Mouse (Mus musculus): ENCODE data around the gene Tmx1. TPM values are rescaled to one million over a fixed set of nuclear protein-coding genes. Genes with fewer than 3 reads are reported as not detected.

Tmx1 gene
- 73.9 and 78.1 TPM in 2 replicates for polyA plus RNA-seq (2014; fragmentation: Nextera tagmentation; extraction: Ambion mirVana)

DNA sequence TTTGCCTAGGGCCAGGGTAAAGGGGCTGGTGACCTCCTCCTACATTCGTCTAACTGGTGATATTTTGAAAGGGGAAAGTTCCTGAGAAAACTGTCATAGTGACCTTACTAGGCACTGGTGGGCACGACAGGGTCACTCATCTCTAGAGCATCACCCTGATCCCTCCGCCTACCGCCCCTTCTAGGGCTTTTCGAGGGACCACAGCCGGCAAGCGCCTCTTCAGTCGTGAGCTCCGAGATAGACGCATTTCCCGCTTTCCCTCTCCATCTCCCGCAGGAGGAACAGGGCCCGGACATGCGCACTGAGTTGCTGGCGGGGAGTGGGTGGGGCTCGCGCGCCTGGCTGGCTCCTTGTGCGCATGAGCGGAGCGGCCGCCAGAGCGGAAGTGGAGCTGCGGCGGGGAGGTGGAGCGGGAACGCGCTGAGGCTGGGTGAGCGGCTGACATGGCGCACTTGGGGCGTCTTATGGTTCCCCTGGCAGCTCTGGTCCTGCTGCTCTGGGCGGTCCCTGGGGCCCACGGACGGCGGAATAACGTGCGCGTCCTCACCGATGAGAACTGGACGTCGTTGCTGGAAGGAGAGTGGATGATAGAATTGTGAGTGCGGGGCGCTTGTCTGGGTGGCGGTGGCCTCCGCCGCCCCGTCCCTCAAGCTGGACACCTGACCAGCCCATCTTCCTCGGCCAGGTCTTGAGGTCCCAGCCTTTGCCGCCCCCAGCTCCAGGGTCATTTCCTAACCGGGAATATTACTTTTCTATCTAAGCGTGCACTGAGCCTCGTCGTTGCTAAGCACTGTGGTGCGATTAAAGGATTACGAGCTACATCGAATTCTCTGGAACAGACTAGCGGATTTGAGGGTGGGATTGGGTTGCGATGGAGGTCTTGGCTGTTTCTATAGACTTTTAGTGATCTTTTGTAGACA, at the start of gene Tmx1:
Gene Tmx1 (plus strand): TSS at position 370 of the 920 bp plus-strand sequence.
- H3K9ac ChIP-seq (ENCODE audit: low read depth, low read length): peak within 1 kb of the TSS; percentile 90
- H3K4me2 ChIP-seq (ENCODE audit: low read depth, low read length): peak within 1 kb of the TSS; percentile 54
- H3K9me3 ChIP-seq (ENCODE audit: control insufficient read depth, low read length): no peaks in the 10 kb centered on the region
- peak within 1 kb of the TSS; percentile 29; the same call in 1 of the 2 replicates for H3K27ac ChIP-seq (replicated peaks; ENCODE audit: low read depth, low read length)
- no peaks in the 10 kb centered on the region for H3K27me3 ChIP-seq (replicated peaks; ENCODE audit: control insufficient read depth, insufficient read depth, low read length)
- H3K36me3 ChIP-seq (ENCODE audit: control insufficient read depth, insufficient read depth, low read length): peaks cover 14% of the 10 kb centered on the region
- H3K4me3 ChIP-seq (ENCODE audit: low read depth, low read length): peak within 1 kb of the TSS; percentile 94
- peaks cover 13% of the 10 kb centered on the region for H3K4me1 ChIP-seq (ENCODE audit: control insufficient read depth, insufficient read depth, low read length)
- under 1% methylated on average over 42 of the region's 58 CpGs for WGBS
- DNase-seq (ENCODE audit: low spot score): peak; percentile 96
- peak; percentile 98 for ATAC-seq (ENCODE audit: low read depth)

DNA sequence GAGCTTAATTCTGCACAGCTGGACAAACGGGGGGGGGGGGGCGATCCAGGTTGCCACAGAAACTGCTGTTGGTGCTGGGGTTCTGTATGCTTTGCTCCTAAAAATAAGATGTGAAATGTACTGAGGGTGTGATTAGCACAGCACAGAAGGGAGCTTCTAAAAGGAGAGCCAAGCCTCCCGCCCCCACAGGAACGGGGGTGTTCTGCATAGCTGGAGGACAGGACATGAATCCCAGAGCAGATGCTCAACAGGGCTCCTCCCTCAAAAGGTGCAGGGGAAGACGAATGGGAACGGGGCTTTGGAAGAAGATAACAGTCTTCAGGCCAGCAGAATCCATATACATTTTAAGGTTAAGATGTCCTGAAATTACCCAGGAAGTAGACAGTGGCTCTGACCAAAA, 48.6 kb upstream of the Tmx1 start:
- no peaks in the 10 kb centered on the region for H3K9me3 ChIP-seq (ENCODE audit: control insufficient read depth, low read length)
- no peaks in the 10 kb centered on the region for H3K36me3 ChIP-seq (ENCODE audit: control insufficient read depth, insufficient read depth, low read length)
- no peak for DNase-seq (ENCODE audit: low spot score)
- no peak overlapping the region for H3K9ac ChIP-seq (ENCODE audit: low read depth, low read length)
- no peaks in the 10 kb centered on the region for H3K27me3 ChIP-seq (replicated peaks; ENCODE audit: control insufficient read depth, insufficient read depth, low read length)
- ATAC-seq (ENCODE audit: low read depth): no peak
- H3K4me3 ChIP-seq (ENCODE audit: low read depth, low read length): no peak overlapping the region
- WGBS: 64% methylated on average over 6 of the region's 6 CpGs
- H3K4me2 ChIP-seq (ENCODE audit: low read depth, low read length): no peak overlapping the region
- no peaks in the 10 kb centered on the region for H3K4me1 ChIP-seq (ENCODE audit: control insufficient read depth, insufficient read depth, low read length)
- H3K27ac ChIP-seq (replicated peaks; ENCODE audit: low read depth, low read length): no peak overlapping the region

DNA sequence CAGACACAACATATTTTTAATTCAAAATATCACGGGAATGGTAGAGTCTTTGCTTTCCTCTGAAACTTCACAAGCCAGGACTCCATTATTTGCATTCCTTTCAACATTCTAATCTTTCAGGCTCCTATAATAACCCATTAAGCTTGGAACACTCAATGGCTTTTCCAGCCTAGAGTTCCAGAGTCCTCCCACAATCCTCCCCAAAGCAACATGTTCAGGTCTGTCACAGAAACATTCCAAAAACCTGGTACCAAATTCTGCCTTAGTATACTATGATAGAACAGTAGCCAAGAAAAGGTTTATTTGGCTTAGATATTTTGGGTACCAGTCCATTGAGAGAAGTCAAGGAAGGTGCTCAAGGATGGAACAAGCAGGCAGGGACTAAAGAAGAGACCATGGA, 44.5 kb upstream of the Tmx1 start:
- H3K4me3 ChIP-seq (ENCODE audit: low read depth, low read length): no peak overlapping the region
- H3K27me3 ChIP-seq (replicated peaks; ENCODE audit: control insufficient read depth, insufficient read depth, low read length): no peaks in the 10 kb centered on the region
- H3K36me3 ChIP-seq (ENCODE audit: control insufficient read depth, insufficient read depth, low read length): no peaks in the 10 kb centered on the region
- H3K9me3 ChIP-seq (ENCODE audit: control insufficient read depth, low read length): no peaks in the 10 kb centered on the region
- no peak overlapping the region for H3K9ac ChIP-seq (ENCODE audit: low read depth, low read length)
- DNase-seq (ENCODE audit: low spot score) (no peak), ATAC-seq (ENCODE audit: low read depth) (no peak)
- 48% methylated on average over 1 of the region's 1 CpGs for WGBS
- H3K4me2 ChIP-seq (ENCODE audit: low read depth, low read length): no peak overlapping the region
- H3K27ac ChIP-seq (replicated peaks; ENCODE audit: low read depth, low read length): no peak overlapping the region
- H3K4me1 ChIP-seq (ENCODE audit: control insufficient read depth, insufficient read depth, low read length): no peaks in the 10 kb centered on the region

DNA sequence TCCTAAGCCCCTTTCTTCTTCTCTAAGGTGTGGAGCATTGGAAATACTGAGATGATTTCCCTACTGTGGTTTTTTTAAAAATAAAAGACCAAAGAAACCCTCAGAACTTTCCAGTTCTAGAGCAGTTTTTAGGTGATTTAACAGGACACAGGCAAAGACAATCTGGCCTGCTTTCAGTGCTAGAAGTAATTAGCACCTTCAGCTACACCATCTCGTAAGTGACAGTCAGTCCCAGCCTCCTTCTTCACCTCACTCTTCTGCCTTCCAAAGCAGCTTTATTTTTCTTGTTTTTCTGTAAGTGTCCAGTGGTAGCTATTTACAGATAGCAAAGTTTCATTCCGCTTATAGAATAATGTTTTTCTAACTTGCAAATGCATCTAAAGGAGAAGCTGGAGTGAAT, 43.3 kb upstream of the Tmx1 start:
- H3K36me3 ChIP-seq (ENCODE audit: control insufficient read depth, insufficient read depth, low read length): no peaks in the 10 kb centered on the region
- H3K9me3 ChIP-seq (ENCODE audit: control insufficient read depth, low read length): no peaks in the 10 kb centered on the region
- H3K4me2 ChIP-seq (ENCODE audit: low read depth, low read length): no peak overlapping the region
- WGBS: 85% methylated on average over 2 of the region's 2 CpGs
- H3K9ac ChIP-seq (ENCODE audit: low read depth, low read length): no peak overlapping the region
- no peaks in the 10 kb centered on the region for H3K4me1 ChIP-seq (ENCODE audit: control insufficient read depth, insufficient read depth, low read length)
- no peak for DNase-seq (ENCODE audit: low spot score)
- no peak overlapping the region for H3K27ac ChIP-seq (replicated peaks; ENCODE audit: low read depth, low read length)
- ATAC-seq (ENCODE audit: low read depth): no peak
- no peaks in the 10 kb centered on the region for H3K27me3 ChIP-seq (replicated peaks; ENCODE audit: control insufficient read depth, insufficient read depth, low read length)
- H3K4me3 ChIP-seq (ENCODE audit: low read depth, low read length): no peak overlapping the region

DNA sequence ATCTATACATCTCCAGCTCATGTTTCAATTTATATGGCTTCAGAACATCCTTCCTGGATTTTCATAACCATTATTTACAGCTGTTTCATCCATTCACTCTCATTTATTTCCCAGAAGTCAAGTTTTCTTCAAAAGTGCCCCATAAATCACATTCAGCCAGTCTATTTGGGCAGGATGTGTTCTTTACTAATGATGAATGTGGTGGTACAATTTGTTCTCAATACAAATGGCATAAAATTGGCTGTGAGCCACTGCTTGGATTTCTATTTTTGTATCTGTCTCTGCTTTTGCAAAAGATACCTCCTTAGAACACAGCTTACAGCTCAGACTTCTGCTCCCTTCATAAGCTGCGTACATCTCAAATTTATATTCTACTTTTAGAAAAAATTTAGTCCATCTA, 32.7 kb upstream of the Tmx1 start:
- H3K27ac ChIP-seq (replicated peaks; ENCODE audit: low read depth, low read length): no peak overlapping the region
- no peaks in the 10 kb centered on the region for H3K36me3 ChIP-seq (ENCODE audit: control insufficient read depth, insufficient read depth, low read length)
- WGBS: 83% methylated on average over 1 of the region's 1 CpGs
- no peak overlapping the region for H3K4me2 ChIP-seq (ENCODE audit: low read depth, low read length)
- ATAC-seq (ENCODE audit: low read depth) (no peak), DNase-seq (ENCODE audit: low spot score) (no peak)
- no peak overlapping the region for H3K4me3 ChIP-seq (ENCODE audit: low read depth, low read length)
- H3K9ac ChIP-seq (ENCODE audit: low read depth, low read length): no peak overlapping the region
- no peaks in the 10 kb centered on the region for H3K4me1 ChIP-seq (ENCODE audit: control insufficient read depth, insufficient read depth, low read length)
- H3K27me3 ChIP-seq (replicated peaks; ENCODE audit: control insufficient read depth, insufficient read depth, low read length): no peaks in the 10 kb centered on the region
- H3K9me3 ChIP-seq (ENCODE audit: control insufficient read depth, low read length): no peaks in the 10 kb centered on the region

DNA sequence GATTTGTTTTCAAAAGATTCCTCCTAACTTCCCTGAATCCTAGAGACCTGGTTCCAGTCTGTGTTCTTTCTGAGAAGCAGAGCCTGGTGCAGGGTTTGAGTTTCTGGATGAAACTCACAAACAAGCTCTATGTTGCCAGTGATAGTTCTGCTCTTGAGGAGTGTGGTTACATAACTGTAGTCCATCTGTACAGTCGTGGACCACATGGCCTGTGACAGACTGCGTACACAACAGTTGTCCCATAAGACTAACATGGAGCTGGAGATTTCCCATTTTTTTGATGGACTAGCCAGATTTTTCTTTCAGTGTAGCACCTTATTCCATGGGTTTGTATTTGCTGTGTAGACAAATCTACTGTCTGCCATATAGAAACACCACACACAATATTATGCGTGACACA, 31.9 kb upstream of the Tmx1 start:
- Histone ChIP-seq H3K27me3 (replicated peaks; ENCODE audit: control insufficient read depth, insufficient read depth, low read length) (no peaks in the 10 kb centered on the region), H3K9ac (ENCODE audit: low read depth, low read length) (no peak overlapping the region), H3K9me3 (ENCODE audit: control insufficient read depth, low read length) (no peaks in the 10 kb centered on the region), H3K4me3 (ENCODE audit: low read depth, low read length) (no peak overlapping the region), H3K36me3 (ENCODE audit: control insufficient read depth, insufficient read depth, low read length) (no peaks in the 10 kb centered on the region), H3K4me2 (ENCODE audit: low read depth, low read length) (no peak overlapping the region), H3K27ac (replicated peaks; ENCODE audit: low read depth, low read length) (no peak overlapping the region), H3K4me1 (ENCODE audit: control insufficient read depth, insufficient read depth, low read length) (no peaks in the 10 kb centered on the region)
- no peak for ATAC-seq (ENCODE audit: low read depth)
- WGBS: 91% methylated on average over 3 of the region's 3 CpGs
- DNase-seq (ENCODE audit: low spot score): no peak

DNA sequence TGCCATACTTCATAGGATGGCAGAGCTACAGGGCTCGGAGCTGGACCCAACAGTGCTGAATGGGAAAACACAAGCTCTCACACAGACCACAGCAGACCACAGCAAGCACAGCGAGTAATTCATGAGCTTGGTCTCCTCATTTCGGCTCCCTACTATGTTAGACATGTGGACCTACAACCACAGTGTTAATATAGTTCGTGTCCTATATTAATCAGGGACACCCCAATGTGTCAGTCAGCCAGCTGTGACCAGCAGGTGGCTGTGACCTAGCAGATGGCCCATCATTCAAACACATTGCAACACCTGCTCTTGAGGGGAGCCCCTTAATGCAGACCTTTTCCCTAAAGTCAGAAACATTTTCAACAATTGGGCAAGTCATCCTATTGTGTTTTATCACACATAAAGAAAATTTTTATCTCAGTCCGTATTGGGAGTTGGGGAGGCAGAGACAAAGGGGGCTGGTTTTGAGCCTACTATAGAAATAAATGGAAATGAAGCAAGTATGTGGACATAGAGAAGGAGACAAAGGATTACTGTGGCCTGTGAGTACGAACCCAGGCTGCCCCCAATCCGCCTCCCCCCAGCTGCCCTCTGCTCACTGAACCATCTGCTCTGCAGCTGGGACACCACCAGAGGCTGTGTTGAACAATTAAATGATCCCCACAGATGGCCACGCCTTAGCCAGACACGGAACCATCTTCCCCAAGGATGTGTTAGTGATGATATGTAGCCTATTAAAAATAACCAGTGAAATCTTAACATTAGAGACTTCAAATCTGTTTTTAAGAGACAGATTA, 30.4 kb upstream of the Tmx1 start:
- no peak for ATAC-seq (ENCODE audit: low read depth)
- Histone ChIP-seq H3K4me3 (ENCODE audit: low read depth, low read length) (no peak overlapping the region), H3K4me2 (ENCODE audit: low read depth, low read length) (no peak overlapping the region), H3K9ac (ENCODE audit: low read depth, low read length) (no peak overlapping the region), H3K9me3 (ENCODE audit: control insufficient read depth, low read length) (no peaks in the 10 kb centered on the region), H3K27me3 (replicated peaks; ENCODE audit: control insufficient read depth, insufficient read depth, low read length) (no peaks in the 10 kb centered on the region), H3K36me3 (ENCODE audit: control insufficient read depth, insufficient read depth, low read length) (no peaks in the 10 kb centered on the region), H3K4me1 (ENCODE audit: control insufficient read depth, insufficient read depth, low read length) (no peaks in the 10 kb centered on the region), H3K27ac (replicated peaks; ENCODE audit: low read depth, low read length) (no peak overlapping the region)
- WGBS: 58% methylated on average over 9 of the region's 9 CpGs
- peak; percentile 23 for DNase-seq (ENCODE audit: low spot score)

DNA sequence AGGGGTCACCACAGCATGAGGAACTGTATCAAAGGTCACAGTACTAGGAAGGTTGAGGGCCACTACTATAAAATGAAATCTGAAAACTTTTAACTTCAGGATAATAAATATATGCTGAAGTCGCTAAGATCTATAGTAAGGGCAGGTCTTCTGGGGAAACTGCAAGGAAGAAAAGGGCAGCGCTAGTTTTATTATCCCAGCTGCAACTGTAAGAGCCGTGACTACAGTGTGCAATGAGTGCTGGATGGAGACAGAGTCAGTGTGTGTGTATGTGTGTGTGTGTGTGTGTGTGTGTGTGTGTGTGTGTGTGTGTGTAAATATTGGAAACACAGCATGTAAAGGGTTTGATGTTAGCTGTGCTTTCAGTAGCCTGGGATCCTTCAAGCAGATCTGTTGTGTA, 25.0 kb upstream of the Tmx1 start:
- no peaks in the 10 kb centered on the region for H3K9me3 ChIP-seq (ENCODE audit: control insufficient read depth, low read length)
- DNase-seq (ENCODE audit: low spot score) (no peak), ATAC-seq (ENCODE audit: low read depth) (no peak)
- no peak overlapping the region for H3K27ac ChIP-seq (replicated peaks; ENCODE audit: low read depth, low read length)
- H3K4me3 ChIP-seq (ENCODE audit: low read depth, low read length): no peak overlapping the region
- H3K4me1 ChIP-seq (ENCODE audit: control insufficient read depth, insufficient read depth, low read length): no peaks in the 10 kb centered on the region
- no peak overlapping the region for H3K4me2 ChIP-seq (ENCODE audit: low read depth, low read length)
- no peaks in the 10 kb centered on the region for H3K36me3 ChIP-seq (ENCODE audit: control insufficient read depth, insufficient read depth, low read length)
- WGBS: 73% methylated on average over 3 of the region's 3 CpGs
- no peak overlapping the region for H3K9ac ChIP-seq (ENCODE audit: low read depth, low read length)
- no peaks in the 10 kb centered on the region for H3K27me3 ChIP-seq (replicated peaks; ENCODE audit: control insufficient read depth, insufficient read depth, low read length)

Measured in embryonic facial prominence, embryonic 14.5 days (tissue).